Mouse (Mus musculus): ENCODE results near the gene Ube2v1. TPM values are rescaled to one million over a fixed set of nuclear protein-coding genes. Genes with fewer than 3 reads are reported as not detected.
"Not testable (repeated sequence)": the region's sequence is repeated elsewhere in the genome, so short reads cannot be mapped to it uniquely, and the experiment has no call there.

Ube2v1 gene
- polyA plus RNA-seq, 1 experiment from 2014 or later: 195 TPM

DNA sequence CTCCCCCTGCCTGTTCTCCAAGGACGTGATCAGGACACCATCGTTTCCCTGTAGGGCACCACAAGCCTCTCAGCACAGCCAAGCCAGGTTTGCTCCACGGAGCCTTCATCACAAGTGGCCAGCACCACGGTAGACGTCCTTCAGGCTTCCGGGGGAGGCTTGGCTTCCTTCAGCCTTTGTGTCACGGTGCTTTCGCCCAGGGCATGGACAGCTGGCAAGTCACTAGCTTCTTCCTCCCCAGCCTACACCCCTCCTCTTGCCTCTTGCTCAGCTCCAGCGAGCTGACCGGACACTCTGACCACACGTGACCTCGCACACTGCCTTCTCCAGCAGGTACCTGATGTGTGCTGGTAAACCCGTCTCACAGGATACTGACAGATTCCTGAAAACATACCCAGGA, 9.5 kb downstream of the Ube2v1 start:
- no peaks in the 10 kb centered on the region for H3K27me3 ChIP-seq (ENCODE audit: control insufficient read depth, insufficient read depth, low read length)
- H3K4me1 ChIP-seq (ENCODE audit: control insufficient read depth, insufficient read depth, low read length): peaks cover 45% of the 10 kb centered on the region
- H3K4me3 ChIP-seq (ENCODE audit: low read depth, low read length): no peak overlapping the region
- H3K4me2 ChIP-seq: no peak overlapping the region
- peak overlapping the region; percentile 8; the same call in 1 of the 2 replicates for H3K9ac ChIP-seq (ENCODE audit: low read depth, low read length)
- 0 out of 2 replicates have a peak overlapping the region, but pooled peaks have one; percentile 10 for H3K27ac ChIP-seq (ENCODE audit: low read depth, low read length)
- peaks cover 1% of the 10 kb centered on the region; the same call in 1 of the 2 replicates for H3K36me3 ChIP-seq (ENCODE audit: control insufficient read depth, insufficient read depth, low read length)
- WGBS (ENCODE audit: insufficient replicate concordance): 76% methylated on average over 13 of the region's 13 CpGs
- no peak for ATAC-seq (replicated peaks; ENCODE audit: insufficient number of reproducible peaks, low FRiP score, low TSS enrichment)
- H3K9me3 ChIP-seq (replicated peaks; ENCODE audit: control insufficient read depth, low read length): no peaks in the 10 kb centered on the region

DNA sequence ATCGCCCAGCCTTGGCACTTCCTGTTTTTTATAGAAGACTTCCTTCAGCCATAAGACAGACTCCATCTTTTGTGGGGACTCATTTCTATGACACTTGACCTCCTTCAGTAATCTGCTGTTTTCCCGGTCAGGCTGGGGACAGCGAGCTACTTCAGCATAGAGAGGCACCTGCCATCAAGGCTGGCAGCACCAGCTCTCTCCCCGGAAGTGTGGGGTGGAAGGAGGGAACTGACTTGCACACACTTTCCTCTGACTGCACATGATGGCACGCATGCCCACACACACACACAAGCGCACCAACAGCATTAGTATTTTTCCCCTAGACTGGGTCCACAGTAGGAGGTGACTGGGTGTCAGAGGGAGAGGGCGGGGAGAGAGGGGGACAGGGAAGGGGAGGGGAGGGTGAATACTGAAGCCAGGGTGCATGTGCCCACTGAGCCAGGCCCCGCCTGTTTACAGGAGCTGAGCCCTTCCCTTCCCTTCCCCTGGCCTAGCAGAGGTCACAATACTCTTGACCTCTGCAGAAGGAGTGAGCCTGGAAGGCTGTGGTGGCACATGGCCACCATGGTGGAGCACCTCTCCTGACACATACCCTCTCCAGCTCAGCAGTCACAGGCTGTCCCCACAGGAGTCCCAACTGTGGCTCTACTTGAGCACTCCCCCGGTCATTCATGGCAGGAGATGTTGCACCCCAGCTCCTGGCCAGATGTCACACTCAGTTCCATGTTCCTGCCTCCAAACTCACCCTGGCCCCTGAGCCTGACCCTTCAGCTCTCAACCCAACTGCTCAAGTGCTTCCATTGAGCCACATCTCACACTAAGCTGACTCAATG, 10.4 kb downstream of the Ube2v1 start:
- H3K4me2 ChIP-seq: no peak overlapping the region
- H3K9ac ChIP-seq (ENCODE audit: low read depth, low read length): no peak overlapping the region
- no peaks in the 10 kb centered on the region for H3K9me3 ChIP-seq (replicated peaks; ENCODE audit: control insufficient read depth, low read length)
- H3K4me3 ChIP-seq (ENCODE audit: low read depth, low read length): no peak overlapping the region
- no peaks in the 10 kb centered on the region for H3K27me3 ChIP-seq (ENCODE audit: control insufficient read depth, insufficient read depth, low read length)
- 74% methylated on average over 9 of the region's 9 CpGs for WGBS (ENCODE audit: insufficient replicate concordance)
- no peak for ATAC-seq (replicated peaks; ENCODE audit: insufficient number of reproducible peaks, low FRiP score, low TSS enrichment)
- H3K4me1 ChIP-seq (ENCODE audit: control insufficient read depth, insufficient read depth, low read length): peaks cover 41% of the 10 kb centered on the region
- H3K36me3 ChIP-seq (ENCODE audit: control insufficient read depth, insufficient read depth, low read length): peaks cover 10% of the 10 kb centered on the region
- no peak overlapping the region; the same call in 1 of the 2 replicates for H3K27ac ChIP-seq (ENCODE audit: low read depth, low read length)

DNA sequence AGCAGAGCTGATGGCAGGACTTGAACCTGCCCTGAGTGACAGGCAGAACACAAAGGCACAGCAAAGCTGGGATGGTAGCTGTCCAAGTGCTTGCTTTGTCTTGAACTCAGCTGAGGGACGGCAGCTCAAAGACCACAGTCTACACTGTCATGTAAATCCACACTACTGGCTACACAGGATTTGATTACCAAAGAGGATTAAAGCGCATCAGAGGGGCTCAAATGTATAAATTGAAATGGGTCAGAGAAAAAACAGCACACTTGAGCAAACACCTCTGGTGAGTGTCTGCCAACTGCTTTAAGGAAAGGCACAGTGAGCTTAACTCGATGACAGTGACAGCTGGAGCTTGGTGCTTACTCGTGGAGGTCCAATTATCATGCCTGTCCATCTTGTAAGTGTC, 14.4 kb downstream of the Ube2v1 start:
- WGBS (ENCODE audit: insufficient replicate concordance): 56% methylated on average over 4 of the region's 4 CpGs
- no peak overlapping the region; the same call in 1 of the 2 replicates for H3K9ac ChIP-seq (ENCODE audit: low read depth, low read length)
- no peak overlapping the region for H3K4me3 ChIP-seq (ENCODE audit: low read depth, low read length)
- no peaks in the 10 kb centered on the region for H3K9me3 ChIP-seq (replicated peaks; ENCODE audit: control insufficient read depth, low read length)
- no peak overlapping the region for H3K4me2 ChIP-seq
- no peaks in the 10 kb centered on the region for H3K27me3 ChIP-seq (ENCODE audit: control insufficient read depth, insufficient read depth, low read length)
- peaks cover 36% of the 10 kb centered on the region for H3K36me3 ChIP-seq (ENCODE audit: control insufficient read depth, insufficient read depth, low read length)
- ATAC-seq (replicated peaks; ENCODE audit: insufficient number of reproducible peaks, low FRiP score, low TSS enrichment): no peak
- H3K27ac ChIP-seq (ENCODE audit: low read depth, low read length): no peak overlapping the region
- peaks cover 22% of the 10 kb centered on the region for H3K4me1 ChIP-seq (ENCODE audit: control insufficient read depth, insufficient read depth, low read length)

DNA sequence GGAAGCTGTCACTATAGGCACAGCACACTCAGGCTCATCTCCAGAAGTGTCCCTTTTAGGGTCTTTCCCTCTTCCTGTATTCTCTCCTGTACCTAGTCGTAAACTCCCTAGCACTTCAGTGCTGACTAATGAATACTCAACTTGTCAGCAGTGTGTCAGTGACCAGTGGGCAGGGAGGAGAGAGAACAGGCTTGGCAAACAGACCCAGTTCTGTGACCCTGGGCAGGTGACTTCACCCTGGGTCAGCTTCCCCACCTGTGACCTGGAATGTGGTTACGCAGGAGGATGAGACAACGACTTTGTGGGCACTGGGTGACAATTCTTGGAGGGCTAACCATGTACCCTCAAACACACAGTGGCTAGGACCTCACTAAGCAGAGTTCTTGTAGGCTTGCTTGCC, 14.9 kb downstream of the Ube2v1 start:
- peaks cover 39% of the 10 kb centered on the region for H3K36me3 ChIP-seq (ENCODE audit: control insufficient read depth, insufficient read depth, low read length)

DNA sequence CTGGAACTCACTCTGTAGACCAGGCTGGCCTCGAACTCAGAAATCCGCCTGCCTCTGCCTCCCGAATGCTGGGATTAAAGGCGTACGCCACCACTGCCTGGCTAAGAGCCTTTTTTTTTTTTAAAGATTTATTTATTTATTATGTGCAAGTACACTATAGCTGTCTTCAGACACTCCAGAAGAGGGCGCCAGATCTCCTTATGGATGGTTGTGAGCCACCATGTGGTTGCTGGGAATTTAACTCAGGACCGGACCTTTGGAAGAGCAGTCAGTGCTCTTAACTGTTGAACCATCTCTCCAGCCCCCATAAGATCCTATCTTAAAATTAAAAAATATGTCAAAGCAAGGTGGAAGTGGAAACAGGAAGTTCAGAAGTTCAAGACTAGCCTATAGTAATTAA, 18.6 kb downstream of the Ube2v1 start:
- peaks cover 53% of the 10 kb centered on the region for H3K36me3 ChIP-seq (ENCODE audit: control insufficient read depth, insufficient read depth, low read length)
- H3K27me3 ChIP-seq (ENCODE audit: control insufficient read depth, insufficient read depth, low read length): not testable (repeated sequence)
- 94% methylated on average over 7 of the region's 7 CpGs for WGBS (ENCODE audit: insufficient replicate concordance)

More for the DNA sequence above, 14.9 kb downstream of the Ube2v1 start:
- WGBS (ENCODE audit: insufficient replicate concordance): 73% methylated on average over 3 of the region's 3 CpGs
- Histone ChIP-seq H3K27ac (ENCODE audit: low read depth, low read length) (no peak overlapping the region), H3K4me3 (ENCODE audit: low read depth, low read length) (no peak overlapping the region), H3K4me2 (no peak overlapping the region), H3K27me3 (ENCODE audit: control insufficient read depth, insufficient read depth, low read length) (no peaks in the 10 kb centered on the region), H3K9me3 (replicated peaks; ENCODE audit: control insufficient read depth, low read length) (no peaks in the 10 kb centered on the region), H3K4me1 (ENCODE audit: control insufficient read depth, insufficient read depth, low read length) (peaks cover 17% of the 10 kb centered on the region), H3K9ac (ENCODE audit: low read depth, low read length) (no peak overlapping the region; the same call in 1 of the 2 replicates)
- ATAC-seq (replicated peaks; ENCODE audit: insufficient number of reproducible peaks, low FRiP score, low TSS enrichment): no peak

DNA sequence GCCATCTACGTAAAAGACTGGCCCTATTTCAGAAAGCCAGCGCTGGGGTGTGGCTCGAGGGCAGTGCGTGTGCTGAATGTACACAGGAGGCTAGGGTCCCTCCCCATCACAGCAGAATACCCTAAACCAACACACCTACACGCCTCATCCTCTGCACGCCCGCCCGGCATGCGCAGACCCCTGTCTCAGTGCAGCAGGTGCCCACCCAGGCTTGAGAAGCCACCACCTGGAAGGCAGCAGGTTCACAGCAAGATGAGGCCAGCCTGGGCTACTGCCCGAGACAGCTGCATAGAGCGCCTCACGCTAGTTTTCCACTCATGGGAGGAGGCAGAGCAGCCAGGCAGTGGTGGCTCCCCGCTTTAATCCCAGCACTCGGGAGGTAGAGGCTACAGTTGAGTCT, 19.8 kb downstream of the Ube2v1 start:
- Histone ChIP-seq H3K9me3 (replicated peaks; ENCODE audit: control insufficient read depth, low read length) (no peaks in the 10 kb centered on the region), H3K36me3 (ENCODE audit: control insufficient read depth, insufficient read depth, low read length) (peaks cover 49% of the 10 kb centered on the region), H3K27me3 (ENCODE audit: control insufficient read depth, insufficient read depth, low read length) (no peaks in the 10 kb centered on the region), H3K4me2 (no peak overlapping the region), H3K4me1 (ENCODE audit: control insufficient read depth, insufficient read depth, low read length) (peaks cover 10% of the 10 kb centered on the region; the same call in 1 of the 2 replicates), H3K9ac (ENCODE audit: low read depth, low read length) (no peak overlapping the region), H3K27ac (ENCODE audit: low read depth, low read length) (no peak overlapping the region), H3K4me3 (ENCODE audit: low read depth, low read length) (no peak overlapping the region)
- WGBS (ENCODE audit: insufficient replicate concordance): 93% methylated on average over 14 of the region's 14 CpGs
- no peak for ATAC-seq (replicated peaks; ENCODE audit: insufficient number of reproducible peaks, low FRiP score, low TSS enrichment)

More for the DNA sequence above, 18.6 kb downstream of the Ube2v1 start:
- H3K9me3 ChIP-seq (replicated peaks; ENCODE audit: control insufficient read depth, low read length); H3K4me2 ChIP-seq; H3K27ac ChIP-seq (ENCODE audit: low read depth, low read length); H3K9ac ChIP-seq (ENCODE audit: low read depth, low read length); H3K4me3 ChIP-seq (ENCODE audit: low read depth, low read length); ATAC-seq (replicated peaks; ENCODE audit: insufficient number of reproducible peaks, low FRiP score, low TSS enrichment): not testable (repeated sequence)
- peaks cover 15% of the 10 kb centered on the region; the same call in 1 of the 2 replicates for H3K4me1 ChIP-seq (ENCODE audit: control insufficient read depth, insufficient read depth, low read length)

DNA sequence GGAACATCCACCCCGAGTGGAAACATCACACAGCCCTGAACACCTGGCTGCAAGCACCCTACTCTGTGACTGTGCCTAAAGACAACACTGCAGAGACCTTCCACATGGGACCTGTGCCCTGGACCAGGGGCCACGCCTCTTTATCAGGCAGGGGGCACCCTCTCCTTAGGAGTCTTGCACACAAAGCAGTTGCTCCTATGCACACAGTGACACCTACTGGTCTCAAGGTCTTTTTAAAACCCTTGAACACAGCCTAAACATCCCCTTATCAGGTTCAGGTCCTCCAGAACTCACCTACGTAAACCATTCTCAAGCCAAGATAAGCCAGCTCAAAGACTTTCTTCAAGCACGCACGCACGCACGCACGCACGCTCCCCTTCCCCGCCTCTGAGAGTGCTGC, 20.6 kb downstream of the Ube2v1 start:
- WGBS (ENCODE audit: insufficient replicate concordance): 81% methylated on average over 10 of the region's 10 CpGs
- H3K4me2 ChIP-seq: no peak overlapping the region
- no peaks in the 10 kb centered on the region for H3K9me3 ChIP-seq (replicated peaks; ENCODE audit: control insufficient read depth, low read length)
- H3K9ac ChIP-seq (ENCODE audit: low read depth, low read length): no peak overlapping the region
- H3K4me3 ChIP-seq (ENCODE audit: low read depth, low read length): no peak overlapping the region
- no peak for ATAC-seq (replicated peaks; ENCODE audit: insufficient number of reproducible peaks, low FRiP score, low TSS enrichment)
- H3K27me3 ChIP-seq (ENCODE audit: control insufficient read depth, insufficient read depth, low read length): no peaks in the 10 kb centered on the region
- H3K4me1 ChIP-seq (ENCODE audit: control insufficient read depth, insufficient read depth, low read length): peaks cover 13% of the 10 kb centered on the region
- no peak overlapping the region for H3K27ac ChIP-seq (ENCODE audit: low read depth, low read length)
- peaks cover 41% of the 10 kb centered on the region for H3K36me3 ChIP-seq (ENCODE audit: control insufficient read depth, insufficient read depth, low read length)

DNA sequence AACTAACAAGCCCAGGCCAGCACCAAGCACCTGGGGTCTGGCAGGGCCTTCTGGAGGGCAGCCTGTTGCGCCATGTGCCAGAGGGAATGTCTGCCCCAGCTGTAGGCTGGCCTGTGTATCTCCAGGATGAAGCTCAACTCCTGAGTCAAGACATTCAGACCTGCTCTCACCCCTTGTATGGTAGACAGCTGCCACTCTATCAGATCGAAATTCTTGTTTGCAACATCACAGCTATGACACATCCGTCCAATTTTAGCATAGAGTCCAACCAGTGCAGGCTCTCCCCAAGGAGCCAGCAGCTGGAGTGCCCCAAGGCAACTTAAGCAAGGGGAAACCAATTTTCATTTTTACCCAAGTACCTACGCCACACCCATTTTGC, 25.2 kb downstream of the Ube2v1 start:
- Histone ChIP-seq H3K9me3 (replicated peaks; ENCODE audit: control insufficient read depth, low read length) (no peaks in the 10 kb centered on the region), H3K27ac (ENCODE audit: low read depth, low read length) (no peak overlapping the region), H3K4me2 (no peak overlapping the region), H3K4me3 (ENCODE audit: low read depth, low read length) (no peak overlapping the region), H3K36me3 (ENCODE audit: control insufficient read depth, insufficient read depth, low read length) (peaks cover 14% of the 10 kb centered on the region), H3K4me1 (ENCODE audit: control insufficient read depth, insufficient read depth, low read length) (peaks cover 18% of the 10 kb centered on the region), H3K27me3 (ENCODE audit: control insufficient read depth, insufficient read depth, low read length) (peaks cover 3% of the 10 kb centered on the region; the same call in 1 of the 2 replicates), H3K9ac (ENCODE audit: low read depth, low read length) (no peak overlapping the region)
- no peak for ATAC-seq (replicated peaks; ENCODE audit: insufficient number of reproducible peaks, low FRiP score, low TSS enrichment)
- 76% methylated on average over 4 of the region's 4 CpGs for WGBS (ENCODE audit: insufficient replicate concordance)

Data from heart, embryonic 11.5 days (tissue).